Mouse (Mus musculus) CH12.LX (cell line): ENCODE results near the gene Ubr4. TPM values are rescaled to one million over a fixed set of nuclear protein-coding genes. Genes with fewer than 3 reads are reported as not detected.
A peak's percentile ranks its signal among the peaks of the same experiment; 100 is the strongest.

Source experiments
- DNase-seq: peaks from one replicate; pipeline ENCODE4 v3.0.0-alpha.2; 2013; ENCODE audit errors: extremely low read depth
- H3K27ac ChIP-seq: 2 replicates; pipeline ENCODE4 v1.5.1; 2012; ENCODE audit warnings: low read depth, mild to moderate bottlenecking, control low read depth, moderate library complexity; ENCODE audit not compliant: insufficient read depth
- H3K27me3 ChIP-seq: replicated peaks from 2 replicates; pipeline ENCODE3; 2012; ENCODE audit warnings: inconsistent platforms
- H3K36me3 ChIP-seq, 2 experiments: replicated peaks in 1 of 2; 2 replicates each; pipeline versions ENCODE3 to v1.6.1; 2012; ENCODE audit warnings: inconsistent platforms in 1 of 2, low read length in 1 of 2, mild to moderate bottlenecking in 1 of 2, mixed read lengths in 1 of 2, moderate library complexity in 1 of 2; ENCODE audit not compliant: control insufficient read depth in 1 of 2, insufficient read depth in 1 of 2
- H3K4me1 ChIP-seq, 2 experiments: 2 replicates each; pipeline ENCODE4 v1.6.1; 2012; ENCODE audit warnings: inconsistent platforms in 1 of 2, moderate library complexity in 1 of 2; ENCODE audit not compliant: insufficient read depth in 2 of 2, control insufficient read depth in 1 of 2
- H3K4me2 ChIP-seq: 2 replicates; pipeline ENCODE4 v1.6.1; 2012; ENCODE audit warnings: low read depth, mild to moderate bottlenecking, control low read depth; ENCODE audit not compliant: poor library complexity, insufficient read depth, severe bottlenecking
- H3K4me3 ChIP-seq, 3 experiments: fragments of 150-350 bp in 1 of 3; sonication (generic) in 1 of 3; replicated peaks in 1 of 3; 2 replicates each; pipeline versions ENCODE3 to v1.5.1; 2011 to 2012; ENCODE audit warnings: low read depth in 2 of 3, low read length in 2 of 3, mild to moderate bottlenecking in 2 of 3, moderate library complexity in 2 of 3, control low read depth in 1 of 3, improper control_type of control experiment in 1 of 3, inconsistent platforms in 1 of 3, mixed read lengths in 1 of 3; ENCODE audit not compliant: poor library complexity in 1 of 3
- H3K79me2 ChIP-seq: replicated peaks from 2 replicates; pipeline ENCODE4 v1.6.1; 2012; ENCODE audit warnings: mild to moderate bottlenecking, moderate library complexity; ENCODE audit not compliant: control insufficient read depth, poor library complexity, insufficient read depth, severe bottlenecking; ENCODE audit errors: extremely low read depth
- H3K9ac ChIP-seq: 2 replicates; pipeline ENCODE4 v1.6.1; 2012; ENCODE audit warnings: low read depth, mild to moderate bottlenecking, control low read depth, moderate library complexity; ENCODE audit not compliant: insufficient read depth
- H3K9me3 ChIP-seq: replicated peaks from 2 replicates; pipeline ENCODE3; 2012; ENCODE audit warnings: low read length, inconsistent platforms, mixed read lengths
- BHLHE40 ChIP-seq: IDR thresholded peaks from 2 replicates; pipeline ENCODE4 v1.6.1; 2011; ENCODE audit warnings: mild to moderate bottlenecking, low read depth, low read length, improper control_type of control experiment
- E2F4 ChIP-seq: IDR thresholded peaks from 2 replicates; pipeline ENCODE4 v1.6.1; 2011; ENCODE audit warnings: low read depth, low read length, improper control_type of control experiment; ENCODE audit not compliant: insufficient replicate concordance
- ELF1 ChIP-seq: IDR thresholded peaks from 2 replicates; pipeline ENCODE4 v1.6.1; 2014; ENCODE audit warnings: low read depth, mild to moderate bottlenecking, inconsistent platforms, low read length, improper control_type of control experiment
- GABPA ChIP-seq: IDR thresholded peaks from 2 replicates; pipeline ENCODE4 v1.6.1; 2012; ENCODE audit warnings: low read depth, low read length, improper control_type of control experiment, inconsistent platforms; ENCODE audit not compliant: insufficient replicate concordance
- IRF4 ChIP-seq: IDR thresholded peaks from 2 replicates; pipeline ENCODE4 v1.6.1; 2014; ENCODE audit warnings: low read depth, mild to moderate bottlenecking, inconsistent platforms, low read length, improper control_type of control experiment
- JUN ChIP-seq: IDR thresholded peaks from 2 replicates; pipeline ENCODE4 v1.6.1; 2011; ENCODE audit warnings: low read depth, mild to moderate bottlenecking, low read length, improper control_type of control experiment, moderate library complexity; ENCODE audit not compliant: insufficient read depth
- JUND ChIP-seq: conservative IDR thresholded peaks from 2 replicates; pipeline ENCODE4 v1.6.1; 2011; ENCODE audit warnings: low read depth, low read length, improper control_type of control experiment
- MAFK ChIP-seq: IDR thresholded peaks from 2 replicates; pipeline ENCODE4 v1.6.1; 2011; ENCODE audit warnings: low read length, improper control_type of control experiment; ENCODE audit not compliant: insufficient replicate concordance
- MAX ChIP-seq: IDR thresholded peaks from 2 replicates; pipeline ENCODE4 v1.6.1; 2011; ENCODE audit warnings: low read length, improper control_type of control experiment
- MAZ ChIP-seq: IDR thresholded peaks from 2 replicates; pipeline ENCODE4 v1.6.1; 2012; ENCODE audit warnings: low read depth, mild to moderate bottlenecking, inconsistent platforms, low read length, improper control_type of control experiment, moderate library complexity
- MXI1 ChIP-seq: IDR thresholded peaks from 2 replicates; pipeline ENCODE4 v1.6.1; 2011; ENCODE audit warnings: mild to moderate bottlenecking, low read depth, low read length, improper control_type of control experiment
- MYC ChIP-seq: IDR thresholded peaks from 2 replicates; pipeline ENCODE4 v1.6.1; 2011; ENCODE audit warnings: low read depth, mild to moderate bottlenecking, improper control_type of control experiment, low read length
- NELFE ChIP-seq: IDR thresholded peaks from 2 replicates; pipeline ENCODE4 v1.6.1; 2011; ENCODE audit warnings: low read depth, low read length, improper control_type of control experiment
- PAX5 ChIP-seq: IDR thresholded peaks from 2 replicates; pipeline ENCODE4 v1.6.1; 2012; ENCODE audit warnings: low read length, inconsistent platforms, mixed read lengths
- POLR2AphosphoS2 ChIP-seq: IDR thresholded peaks from 2 replicates; pipeline ENCODE4 v1.6.1; 2011; ENCODE audit warnings: low read depth, low read length, improper control_type of control experiment
- RAD21 ChIP-seq: IDR thresholded peaks from 2 replicates; pipeline ENCODE4 v1.6.1; 2011; ENCODE audit warnings: low read depth, mild to moderate bottlenecking, low read length, improper control_type of control experiment, moderate library complexity
- RCOR1 ChIP-seq: conservative IDR thresholded peaks from 2 replicates; pipeline ENCODE4 v1.6.1; 2012; ENCODE audit warnings: low read depth, mild to moderate bottlenecking, inconsistent platforms, low read length, improper control_type of control experiment
- TBP ChIP-seq: conservative IDR thresholded peaks from 2 replicates; pipeline ENCODE4 v1.6.1; 2011; ENCODE audit warnings: low read depth, low read length, improper control_type of control experiment
- UBTF ChIP-seq: IDR thresholded peaks from 2 replicates; pipeline ENCODE4 v1.6.1; 2012; ENCODE audit warnings: low read depth, mild to moderate bottlenecking, inconsistent platforms, low read length, improper control_type of control experiment, moderate library complexity
- USF2 ChIP-seq: conservative IDR thresholded peaks from 2 replicates; pipeline ENCODE4 v1.6.1; 2011; ENCODE audit warnings: low read depth, low read length, improper control_type of control experiment
- ZC3H11A ChIP-seq: IDR thresholded peaks from 2 replicates; pipeline ENCODE4 v1.6.1; 2012; ENCODE audit warnings: low read depth, mild to moderate bottlenecking, inconsistent platforms, low read length, improper control_type of control experiment
- ZKSCAN1 ChIP-seq: IDR thresholded peaks from 2 replicates; pipeline ENCODE4 v1.6.1; 2012; ENCODE audit warnings: low read depth, inconsistent platforms, low read length, improper control_type of control experiment, borderline replicate concordance
- ZNF384 ChIP-seq: IDR thresholded peaks from 2 replicates; pipeline ENCODE4 v1.6.1; 2012; ENCODE audit warnings: low read depth, low read length, improper control_type of control experiment, inconsistent platforms
- dilution Hi-C: fragments of 300-500 bp; cut with MboI; formaldehyde crosslinking; loops from 2 replicates; pipeline ENCODE4 v1.14.3; 2020; ENCODE audit warnings: low sequenced_read_pairs; ENCODE audit not compliant: extremely low pct_unique_long_range_greater_than_20kb, extremely low pct_ligation_motif_present
- in situ Hi-C: fragments of 300-500 bp; cut with MboI; formaldehyde crosslinking; loops from 3 replicates; pipeline ENCODE4 v1.14.3; 2019; ENCODE audit warnings: low sequenced_read_pairs, low pct_ligation_motif_present, low pct_unique_long_range_greater_than_20kb, mixed read lengths
- polyA plus RNA-seq: library from polyadenylated mRNA; unstranded; fragments of >175 nt; gene quantifications from 2 replicates; pipeline ENCODE4 v1.2.1, GENCODE M21; 2012; ENCODE audit warnings: low read depth; ENCODE audit not compliant: insufficient read length
- total RNA-seq, 2 experiments: library from RNA; depleted of rRNA; stranded (reverse); fragments of 300-350 nt in 1 of 2; fragments of >200 nt in 1 of 2; gene quantifications; 2 replicates each; pipeline ENCODE4 v1.2.3; 2012 to 2014

The Ubr4 gene
- total and polyA plus RNA-seq, 3 experiments, result 43.0 to 102 (median 90.8) TPM

- no peak; the same call in 1 of the 2 replicates for TF ChIP-seq JUN
- TF ChIP-seq UBTF, result no peak
These were observed 27.9 kb downstream of the Ubr4 start (continued) for GRCm38 (mm10) chr4:139380207-139380748.

GRCm38 (mm10) chr4:139380775-139381451 lies 28.5 kb downstream of the Ubr4 start:
- in situ Hi-C loops, result no loop called here
- DNase-seq, result peak; percentile 46
- dilution Hi-C loops, result no loop called here

GRCm38 (mm10) chr4:139381452-139381845 lies 29.0 kb downstream of the Ubr4 start:
- H3K79me2 ChIP-seq, result peaks cover 62% of the 10 kb centered on the region
- H3K4me2 ChIP-seq, result peak overlapping the region; percentile 81
- no peak for TF ChIP-seq RCOR1
- no peak for TF ChIP-seq MXI1
- TF ChIP-seq JUN, result no peak
- no peak for TF ChIP-seq MAX
- no peak for TF ChIP-seq MAZ
- TF ChIP-seq PAX5, result no peak
- TF ChIP-seq GABPA, result no peak
- TF ChIP-seq POLR2AphosphoS2, result no peak
- TF ChIP-seq MAFK, result no peak
- no peak for TF ChIP-seq USF2
- no peak for TF ChIP-seq JUND
- no peak for TF ChIP-seq ZC3H11A
- TF ChIP-seq ZKSCAN1, result no peak
- TF ChIP-seq RAD21, result no peak
- no peak for TF ChIP-seq NELFE
- TF ChIP-seq BHLHE40, result no peak
- no peak for TF ChIP-seq UBTF
- no peak for TF ChIP-seq ZNF384
- TF ChIP-seq ELF1, result no peak
- no peak for TF ChIP-seq E2F4
- dilution Hi-C loops, result no loop called here
- H3K9me3 ChIP-seq, result no peaks in the 10 kb centered on the region
- peak overlapping the region; percentile 69 for H3K9ac ChIP-seq
- H3K27ac ChIP-seq, result no peak overlapping the region
- in situ Hi-C loops, result no loop called here
- H3K4me3 ChIP-seq, result peak overlapping the region; percentile 77 to 87 (median 83)
- H3K4me1 ChIP-seq, result peaks cover 6 to 35% of the 10 kb centered on the region in 2 experiments; a peak in 2 of 4 replicates
- H3K36me3 ChIP-seq, result peaks cover 10 to 35% of the 10 kb centered on the region in 2 experiments
- no peaks in the 10 kb centered on the region for H3K27me3 ChIP-seq
- no peak for DNase-seq

More at GRCm38 (mm10) chr4:139380775-139381451, 28.5 kb downstream of the Ubr4 start:
- Histone ChIP-seq H3K4me3 (peak overlapping the region; percentile 77 to 87 (median 83)), H3K9ac (peak overlapping the region; percentile 69), H3K4me2 (peak overlapping the region; percentile 81; the same call in 1 of the 2 replicates), H3K79me2 (peaks cover 56% of the 10 kb centered on the region), H3K36me3 (peaks cover 10 to 38% of the 10 kb centered on the region in 2 experiments), H3K27ac (peak overlapping the region; percentile 33; the same call in 1 of the 2 replicates), H3K4me1 (peaks cover 6 to 35% of the 10 kb centered on the region in 2 experiments; a peak in 2 of 4 replicates), H3K9me3 (no peaks in the 10 kb centered on the region), H3K27me3 (no peaks in the 10 kb centered on the region)
- TF ChIP-seq IRF4, result no peak
- TF ChIP-seq MYC, result no peak
- no peak for TF ChIP-seq TBP
- no peak for TF ChIP-seq PAX5
- no peak for TF ChIP-seq MAX
